Mouse (Mus musculus): Measurements from ENCODE around the gene Grm5.

- TF ChIP-seq MAX (IDR thresholded peaks at IDR 0.05), result no peak
- no peak for TF ChIP-seq USF1 (IDR thresholded peaks at IDR 0.05; ENCODE audit: low read depth)
- no peak for TF ChIP-seq CTCF (IDR thresholded peaks at IDR 0.05; ENCODE audit: control insufficient read depth, insufficient read depth, insufficient read length)
- no peak for TF ChIP-seq MYOG (IDR thresholded peaks at IDR 0.05; ENCODE audit: control insufficient read depth, extremely low read depth, insufficient read length)
- no peak for TF ChIP-seq CEBPB (IDR thresholded peaks at IDR 0.05; ENCODE audit: low read depth)
- no peak for TF ChIP-seq MYOD1 (IDR thresholded peaks at IDR 0.05; ENCODE audit: control insufficient read depth, insufficient read length, low read depth)
- TF ChIP-seq FOSL1 (IDR thresholded peaks at IDR 0.05; ENCODE audit: insufficient read depth, low read length, poor library complexity, severe bottlenecking), result no peak
Measured at GRCm38 (mm10) chr7:88014451-88014850, 430.5 kb downstream of the Grm5 start.

Data from C2C12 (cell line).